Comparison of ENCODE assay signal across 10 mouse cellular contexts in genomic region chr9:118939410-118939809, GRCm38 (mm10). TPM values are rescaled to one million over a fixed set of nuclear protein-coding genes. Genes with fewer than 3 reads are reported as not detected.
A peak's percentile ranks its signal among the peaks of the same experiment; 100 is the strongest.
DNase-seq lines count a peak whose midpoint lies in the region; ATAC-seq and TF ChIP-seq lines count a peak whose summit lies in the region.
"Had no signal": no experiment of that assay in that cellular context is flagged by ENCODE, and none has a peak within 500 bp of the region (broad histone marks: within the 10 kb centered on the region; RNA-seq: fewer than 3 reads in every experiment).

No protein-coding gene starts in this region.

- no peak for TF ChIP-seq POLR2A in cerebellum, adult 2 months (IDR thresholded peaks at IDR 0.05; ENCODE audit: borderline replicate concordance, insufficient read depth, low read length)

- peak; percentile 60 to 68 for DNase-seq in heart, adult 18-20 months
- DNase-seq in heart, postnatal 14 days, result no peak
- peak; percentile 60 to 70 for DNase-seq in kidney, postnatal 4 days
- peak; percentile 66 for DNase-seq in lung, postnatal 36 days
- no peak for DNase-seq in urinary bladder, postnatal 14 days (ENCODE audit: low spot score)
- no peak for DNase-seq in layer of hippocampus, postnatal 10 days (ENCODE audit: low spot score in 2 of 2)
- no peak for DNase-seq in cerebellum, adult 2 months
- DNase-seq: heart, postnatal 10 days; thymus, postnatal 4 days had no signal

- 30% methylated on average over 13 of the region's 13 CpGs for WGBS in intestine, embryonic 15.5 days
- 61% methylated on average over 13 of the region's 13 CpGs for WGBS in cerebellum, adult 2 months

- intact Hi-C loops in heart, postnatal 14 days (cut with DNase I), result no loop called here

- H3K27me3 ChIP-seq in intestine, embryonic 15.5 days (replicated peaks), result no peaks in the 10 kb centered on the region
- no peaks in the 10 kb centered on the region for H3K27me3 ChIP-seq in cerebellum, adult 2 months (ENCODE audit: control insufficient read depth, insufficient read depth, low read length)

- no peaks in the 10 kb centered on the region; the same call in 1 of the 2 replicates for H3K36me3 ChIP-seq in intestine, embryonic 15.5 days

- H3K27ac ChIP-seq in intestine, embryonic 15.5 days, result peak overlapping the region; percentile 57
- no peak overlapping the region for H3K27ac ChIP-seq in cerebellum, adult 2 months (ENCODE audit: insufficient read depth, low read length)

- H3K4me1 ChIP-seq in intestine, embryonic 15.5 days (replicated peaks), result peaks cover 37% of the 10 kb centered on the region; the same call in 1 of the 2 replicates
- peaks cover 4% of the 10 kb centered on the region; the same call in 1 of the 2 replicates for H3K4me1 ChIP-seq in cerebellum, adult 2 months (ENCODE audit: control insufficient read depth, insufficient read depth, low read length)

- no peak overlapping the region for H3K4me3 ChIP-seq in intestine, embryonic 15.5 days (replicated peaks)
- H3K4me3 ChIP-seq in cerebellum, adult 2 months (replicated peaks; ENCODE audit: insufficient read depth, low read depth, low read length), result no peak overlapping the region

- TF ChIP-seq CTCF in cerebellum, adult 2 months (IDR thresholded peaks at IDR 0.05; ENCODE audit: borderline replicate concordance, insufficient read depth, low read depth, low read length), result no peak

- peak overlapping the region; percentile 7; the same call in 1 of the 2 replicates for H3K4me2 ChIP-seq in intestine, embryonic 15.5 days (replicated peaks)

- ATAC-seq in intestine, embryonic 15.5 days, result peak; percentile 14; the same call in 1 of the 2 replicates

- no peaks in the 10 kb centered on the region for H3K9me3 ChIP-seq in intestine, embryonic 15.5 days

- no peak overlapping the region for H3K9ac ChIP-seq in intestine, embryonic 15.5 days

RNA-seq across cellular contexts. Expression of gene Ctdspl, which starts 13.2 kb away (rescaled TPM):
- total RNA-seq in heart, adult 18-20 months (2021), result 10 to 100 TPM; 10.6 to 12.8 TPM
- total RNA-seq in heart, postnatal 14 days (2021), result 10 to 100 TPM; 12.3 to 13.7 TPM
- polyA plus RNA-seq in intestine, embryonic 15.5 days (2015; fragmentation: Nextera tagmentation; extraction: Ambion mirVana), result 16.9 and 18.4 TPM in 2 replicates
- total RNA-seq in layer of hippocampus, postnatal 10 days (2021), result 10 to 100 TPM; 17.0 to 19.0 TPM
- polyA plus RNA-seq in cerebellum, adult 2 months (2012; rRNA removed), result 10.3 and 10.6 TPM in 2 replicates

Comparison
In these comparisons a context has a peak if more than half of its experiments do, and no peak if none do; other contexts are left out.
1. DNase-seq: peak in heart, adult 18-20 months (2 of 2), kidney, postnatal 4 days (2 of 2) and lung, postnatal 36 days (single experiment); none in heart, postnatal 14 days (0 of 2), urinary bladder, postnatal 14 days (single experiment), layer of hippocampus, postnatal 10 days (0 of 2) and cerebellum, adult 2 months (0 of 2).